7 mouse cellular contexts compared by ENCODE assay signal in the genomic region with DNA sequence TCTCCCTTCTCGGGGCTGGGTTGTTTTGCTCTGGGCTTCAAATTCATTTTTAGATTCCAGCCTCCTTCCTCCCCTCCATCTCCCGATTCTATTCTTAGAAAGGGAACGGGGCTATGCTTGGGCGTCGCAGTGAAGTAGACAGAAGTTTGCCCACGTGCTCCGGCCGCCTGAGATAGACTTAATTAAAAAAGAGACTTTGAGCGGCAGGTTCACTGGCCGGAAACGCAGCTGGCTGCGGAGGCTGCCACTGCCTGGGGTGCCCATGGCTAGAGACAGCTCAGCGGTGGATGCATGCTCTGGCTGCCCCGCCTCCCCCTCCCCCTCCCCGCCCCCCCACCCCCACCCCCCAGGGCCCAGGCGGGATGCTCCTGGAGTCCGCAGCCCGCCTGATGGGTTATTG. TPM values are rescaled to one million over a fixed set of nuclear protein-coding genes. Genes with fewer than 3 reads are reported as not detected.
DNase-seq lines count a peak whose midpoint lies in the region; ATAC-seq and TF ChIP-seq lines count a peak whose summit lies in the region.

No protein-coding gene starts in this region.

- H3K9ac ChIP-seq in embryonic facial prominence, embryonic 13.5 days: no peak overlapping the region
- no peak overlapping the region for H3K9ac ChIP-seq in neural tube, embryonic 11.5 days (ENCODE audit: low read length)

- no peak overlapping the region for H3K27ac ChIP-seq in embryonic facial prominence, embryonic 13.5 days
- no peak overlapping the region for H3K27ac ChIP-seq in neural tube, embryonic 11.5 days (ENCODE audit: low read depth, low read length)

- TF ChIP-seq POLR2A in brain, embryonic 14.5 days (IDR thresholded peaks at IDR 0.05; ENCODE audit: borderline replicate concordance, extremely low read depth, insufficient read depth, insufficient read length, poor library complexity, severe bottlenecking): no peak

- no peaks in the 10 kb centered on the region for H3K27me3 ChIP-seq in embryonic facial prominence, embryonic 13.5 days
- no peaks in the 10 kb centered on the region for H3K27me3 ChIP-seq in neural tube, embryonic 11.5 days (ENCODE audit: control insufficient read depth, insufficient read depth, low read length)

- intact Hi-C loops in left cerebral cortex, postnatal 4 days (cut with DNase I): no loop called here

- 3% methylated on average over 16 of the region's 18 CpGs for WGBS in embryonic facial prominence, embryonic 13.5 days
- WGBS in neural tube, embryonic 11.5 days: 11% methylated on average over 15 of the region's 18 CpGs

- no peak; the same call in 1 of the 2 replicates for ATAC-seq in embryonic facial prominence, embryonic 13.5 days (ENCODE audit: insufficient number of reproducible peaks, insufficient read depth, low FRiP score, low TSS enrichment, low read depth)
- ATAC-seq in neural tube, embryonic 11.5 days (ENCODE audit: insufficient read depth, low FRiP score, low TSS enrichment): peak; percentile 74

- H3K4me2 ChIP-seq in embryonic facial prominence, embryonic 13.5 days: peak overlapping the region; percentile 55
- H3K4me2 ChIP-seq in neural tube, embryonic 11.5 days (ENCODE audit: low read depth): no peak overlapping the region

- no peaks in the 10 kb centered on the region for H3K9me3 ChIP-seq in embryonic facial prominence, embryonic 13.5 days
- H3K9me3 ChIP-seq in neural tube, embryonic 11.5 days (ENCODE audit: control insufficient read depth, low read length): no peaks in the 10 kb centered on the region

- peaks cover 24% of the 10 kb centered on the region for H3K4me1 ChIP-seq in embryonic facial prominence, embryonic 13.5 days
- peaks cover 3% of the 10 kb centered on the region; the same call in 1 of the 2 replicates for H3K4me1 ChIP-seq in neural tube, embryonic 11.5 days (ENCODE audit: control insufficient read depth, insufficient read depth, low read length)

- DNase-seq in brain, embryonic 14.5 days (ENCODE audit: low read depth): peak; percentile 92
- peak; percentile 56 to 67 for DNase-seq in heart, adult 9 months (ENCODE audit: low spot score in 2 of 2)
- peak; percentile 70 for DNase-seq in kidney, adult 11 months
- DNase-seq in left cerebral cortex, postnatal 4 days: peak; percentile 57
- DNase-seq in neural tube, embryonic 11.5 days (ENCODE audit: low spot score): peak; percentile 48
- DNase-seq in thymus, postnatal 4 days: peak; percentile 51

- H3K4me3 ChIP-seq in embryonic facial prominence, embryonic 13.5 days: peak overlapping the region; percentile 13; the same call in 1 of the 2 replicates
- no peak overlapping the region for H3K4me3 ChIP-seq in neural tube, embryonic 11.5 days (ENCODE audit: low read depth, low read length)

- no peaks in the 10 kb centered on the region for H3K36me3 ChIP-seq in embryonic facial prominence, embryonic 13.5 days
- H3K36me3 ChIP-seq in neural tube, embryonic 11.5 days (ENCODE audit: control insufficient read depth, insufficient read depth, low read length): no peaks in the 10 kb centered on the region

- no peak for TF ChIP-seq CTCF in brain, embryonic 14.5 days (IDR thresholded peaks at IDR 0.05; ENCODE audit: borderline replicate concordance, extremely low read depth, insufficient read depth, insufficient read length)

RNA-seq across cellular contexts. Expression of a gene that starts 31.2 kb away (rescaled TPM):
- 25.5 and 31.7 TPM in 2 replicates for polyA plus RNA-seq in brain, embryonic 14.5 days (2012; rRNA removed)
- polyA plus RNA-seq in embryonic facial prominence, embryonic 13.5 days (2015; fragmentation: Nextera tagmentation; extraction: Ambion mirVana): 6.3 and 7.3 TPM in 2 replicates
- 10 to 100 TPM; 32.7 to 45.3 TPM for total RNA-seq in left cerebral cortex, postnatal 4 days (2021)
- polyA plus RNA-seq in neural tube, embryonic 11.5 days (2014; fragmentation: Nextera tagmentation; extraction: Ambion mirVana): 5.3 and 5.9 TPM in 2 replicates
